Mouse (Mus musculus) brain, embryonic 14.5 days (tissue): ENCODE data around the gene Gm21972. TPM values are rescaled to one million over a fixed set of nuclear protein-coding genes. Genes with fewer than 3 reads are reported as not detected.

Source experiments
- DNase-seq: peaks from one replicate; pipeline ENCODE4 v3.0.0-alpha.2; 2011; ENCODE audit warnings: low read depth
- CTCF ChIP-seq: fragments of 200-500 bp; IDR thresholded peaks from 2 replicates; pipeline ENCODE4 v1.5.1; 2012; ENCODE audit warnings: inconsistent platforms, mild to moderate bottlenecking, moderate library complexity, borderline replicate concordance; ENCODE audit not compliant: insufficient read depth, insufficient read length; ENCODE audit errors: extremely low read depth
- POLR2A ChIP-seq: fragments of 200-500 bp; IDR thresholded peaks from 2 replicates; pipeline ENCODE4 v1.6.1; 2012; ENCODE audit warnings: mild to moderate bottlenecking, inconsistent platforms, borderline replicate concordance; ENCODE audit not compliant: poor library complexity, insufficient read depth, insufficient read length, severe bottlenecking; ENCODE audit errors: extremely low read depth
- polyA plus RNA-seq: library from polyadenylated mRNA; depleted of rRNA; stranded (reverse); fragments of >200 nt; gene quantifications from 2 replicates; pipeline ENCODE4 v1.2.3, GENCODE M21; 2012; rRNA removed

Gene Gm21972
- polyA plus RNA-seq = 0.74 and 1.3 TPM in 2 replicates

GRCm38 (mm10) chr1:86133337-86133736 lies at the start of gene Gm21972:
Gene Gm21972 (plus strand): TSS chr1:86133637.
- no peak for DNase-seq
- no peak for TF ChIP-seq CTCF
- no peak for TF ChIP-seq POLR2A

GRCm38 (mm10) chr1:86094413-86094812 lies 39.0 kb upstream of the Gm21972 start:
- TF ChIP-seq POLR2A = no peak
- no peak for TF ChIP-seq CTCF
- no peak for DNase-seq

GRCm38 (mm10) chr1:86105054-86105453 lies 28.4 kb upstream of the Gm21972 start:
- TF ChIP-seq CTCF (no peak), POLR2A (no peak)
- DNase-seq = no peak

GRCm38 (mm10) chr1:86111779-86112178 lies 21.7 kb upstream of the Gm21972 start, which contains the start of gene Htr2b:
Gene Htr2b (minus strand): TSS chr1:86111970.
- peak; percentile 42 for DNase-seq
- no peak for TF ChIP-seq POLR2A
- no peak for TF ChIP-seq CTCF

GRCm38 (mm10) chr1:86114141-86114540 lies 19.3 kb upstream of the Gm21972 start:
- no peak for DNase-seq
- TF ChIP-seq POLR2A (no peak), CTCF (no peak)

- no peak for DNase-seq
- TF ChIP-seq CTCF = no peak
- no peak for TF ChIP-seq POLR2A
Measured at GRCm38 (mm10) chr1:86119549-86119948, 13.9 kb upstream of the Gm21972 start.

- DNase-seq = no peak
- TF ChIP-seq CTCF (no peak), POLR2A (no peak)
Measured at GRCm38 (mm10) chr1:86126036-86126435, 7.4 kb upstream of the Gm21972 start.

DNA sequence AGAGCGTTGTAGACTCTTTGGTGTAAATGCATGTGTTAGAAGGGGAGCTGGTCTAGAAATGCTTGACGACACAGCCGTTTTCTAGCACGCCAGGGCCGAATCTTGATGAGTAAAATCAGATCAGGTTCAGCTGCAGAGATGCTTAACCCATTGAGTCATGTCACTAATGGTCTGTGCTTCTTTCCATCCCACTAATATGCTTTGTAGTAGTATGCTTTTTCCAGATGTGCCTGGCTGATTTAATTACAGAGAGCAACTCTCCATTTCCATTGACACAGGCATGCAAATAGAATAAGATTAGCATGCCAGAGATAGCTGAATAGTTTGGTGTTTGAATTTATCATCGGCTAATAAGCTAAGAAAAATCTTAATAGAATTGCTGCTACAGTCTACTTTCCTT lies 1.9 kb downstream of the Gm21972 start:
- TF ChIP-seq CTCF = no peak
- no peak for DNase-seq

GRCm38 (mm10) chr1:86141081-86141480 lies 7.6 kb downstream of the Gm21972 start:
- DNase-seq = no peak
- TF ChIP-seq POLR2A = no peak

GRCm38 (mm10) chr1:86143165-86143564 lies 9.7 kb downstream of the Gm21972 start:
- DNase-seq = no peak
- TF ChIP-seq CTCF (no peak), POLR2A (no peak)

- DNase-seq = no peak
- TF ChIP-seq CTCF (peak; percentile 13; the same call in 1 of the 2 replicates), POLR2A (no peak)
Measured at GRCm38 (mm10) chr1:86144001-86144944, 10.8 kb downstream of the Gm21972 start.

GRCm38 (mm10) chr1:86146293-86146692 lies 12.9 kb downstream of the Gm21972 start:
- no peak for DNase-seq
- TF ChIP-seq POLR2A (no peak), CTCF (no peak)
